ENCODE assay signal across 8 mouse cellular contexts in the genomic region with DNA sequence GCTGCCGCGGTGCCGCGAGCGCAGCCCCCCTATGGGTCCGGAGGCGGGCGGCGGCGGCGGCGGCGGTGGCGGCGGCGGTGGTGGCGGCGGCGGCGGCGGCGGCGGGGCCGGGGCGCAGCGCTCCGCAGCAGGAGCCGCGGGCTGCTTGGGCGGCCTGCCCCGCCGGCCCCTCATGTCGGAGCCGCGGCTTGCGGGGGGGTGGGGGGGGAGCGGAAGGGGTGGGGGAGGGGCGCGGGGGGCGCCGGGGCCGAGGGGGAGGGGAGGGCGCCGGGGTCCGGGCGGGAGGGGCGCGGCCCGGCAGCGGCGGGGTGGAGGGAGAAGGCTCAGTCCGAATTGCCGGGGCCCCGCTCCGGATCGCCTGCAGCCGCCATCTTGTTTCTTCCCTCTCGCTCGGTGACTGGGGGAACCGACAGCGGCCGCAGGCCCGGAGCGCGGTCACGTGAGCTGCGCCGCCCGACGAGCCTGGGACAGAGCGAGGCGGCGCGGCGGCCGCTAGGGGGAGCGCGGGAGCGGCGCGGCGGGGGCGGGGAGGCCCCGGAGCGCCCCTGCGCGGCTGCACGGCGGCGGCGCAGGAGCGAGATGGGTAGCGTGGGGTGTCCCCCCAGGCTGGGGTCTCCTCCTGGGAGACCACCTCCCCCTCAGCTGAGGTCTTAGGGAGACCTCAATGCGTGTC. TPM values are rescaled to one million over a fixed set of nuclear protein-coding genes. Genes with fewer than 3 reads are reported as not detected.
A peak's percentile ranks its signal among the peaks of the same experiment; 100 is the strongest.
DNase-seq lines count a peak whose midpoint lies in the region; ATAC-seq and TF ChIP-seq lines count a peak whose summit lies in the region.

A gene (minus strand): TSS at position 379 of the 673 bp plus-strand sequence.

- peak within 1 kb of the TSS; percentile 73 for H3K27ac ChIP-seq in cortical plate, adult 2 months (ENCODE audit: insufficient read depth, low read length)
- H3K27ac ChIP-seq in hindbrain, postnatal 0 days, result peak within 1 kb of the TSS; percentile 96

- under 1% methylated on average over 30 of the region's 94 CpGs for WGBS in hindbrain, postnatal 0 days

- H3K36me3 ChIP-seq in hindbrain, postnatal 0 days (ENCODE audit: insufficient read depth, low read length), result no peaks in the 10 kb centered on the region
- no peaks in the 10 kb centered on the region for H3K36me3 ChIP-seq in megakaryocyte, embryonic 14.5 days (replicated peaks; ENCODE audit: low read length)

- no peaks in the 10 kb centered on the region for H3K27me3 ChIP-seq in hindbrain, postnatal 0 days (ENCODE audit: insufficient read depth, low read length)
- H3K27me3 ChIP-seq in megakaryocyte, embryonic 14.5 days (replicated peaks), result no peaks in the 10 kb centered on the region

- peak within 1 kb of the TSS; percentile 97 for H3K9ac ChIP-seq in hindbrain, postnatal 0 days (replicated peaks; ENCODE audit: low read length)

- peak; percentile 98 for ATAC-seq in hindbrain, postnatal 0 days

- no peaks in the 10 kb centered on the region for H3K4me1 ChIP-seq in cortical plate, adult 2 months (ENCODE audit: control insufficient read depth, insufficient read depth, low read length)
- no peaks in the 10 kb centered on the region for H3K4me1 ChIP-seq in hindbrain, postnatal 0 days (ENCODE audit: insufficient read depth, low read length)
- H3K4me1 ChIP-seq in megakaryocyte, embryonic 14.5 days, result peaks cover 30% of the 10 kb centered on the region

- peak within 1 kb of the TSS; percentile 95 for H3K4me2 ChIP-seq in hindbrain, postnatal 0 days (ENCODE audit: low read depth, low read length)

- peak within 1 kb of the TSS; percentile 95 for H3K4me3 ChIP-seq in cortical plate, adult 2 months (ENCODE audit: insufficient read depth, low read length)
- H3K4me3 ChIP-seq in hindbrain, postnatal 0 days (ENCODE audit: low read length), result peak within 1 kb of the TSS; percentile 97
- peak within 1 kb of the TSS; percentile 100 for H3K4me3 ChIP-seq in megakaryocyte, embryonic 14.5 days (replicated peaks)

- peak; percentile 34 for TF ChIP-seq CTCF in cortical plate, adult 2 months (IDR thresholded peaks at IDR 0.05; ENCODE audit: extremely low read depth, insufficient read depth, low read length)
- TF ChIP-seq CTCF in hindbrain, postnatal 0 days (IDR thresholded peaks at IDR 0.05; ENCODE audit: low read depth), result peak; percentile 41; the same call in 1 of the 2 replicates

- H3K9me3 ChIP-seq in hindbrain, postnatal 0 days (ENCODE audit: low read length), result no peaks in the 10 kb centered on the region
- H3K9me3 ChIP-seq in megakaryocyte, embryonic 14.5 days, result no peaks in the 10 kb centered on the region

- peak; percentile 56; the same call in 1 of the 2 replicates for TF ChIP-seq POLR2A in cortical plate, adult 2 months (IDR thresholded peaks at IDR 0.05; ENCODE audit: extremely low read depth, insufficient read depth, low read length)

- peak; percentile 93 to 96 for DNase-seq in adrenal gland, adult (ENCODE audit: inconsistent age in 2 of 2, low spot score in 1 of 2)
- DNase-seq in gastrocnemius, adult 8-10 months (ENCODE audit: low spot score in 2 of 2), result peak; percentile 78 to 85
- peak; percentile 94 for DNase-seq in hindbrain, postnatal 0 days (ENCODE audit: low spot score)
- DNase-seq in left cerebral cortex, adult 9 months (ENCODE audit: low spot score in 2 of 2), result peak; percentile 47 to 83
- DNase-seq in right cerebral cortex, adult 2 months (ENCODE audit: low spot score in 2 of 2), result peak; percentile 82 to 83
- peak; percentile 61 for DNase-seq in urinary bladder, postnatal 10 days (ENCODE audit: low spot score)

RNA-seq across cellular contexts. Expression of the gene that starts here (rescaled TPM):
- 36.5 and 40.8 TPM in 2 replicates for polyA plus RNA-seq in cortical plate, adult 2 months (2012; rRNA removed)
- total RNA-seq in gastrocnemius, adult 8-10 months (2022), result 10 to 100 TPM; 16.3 to 23.3 (median 19.4) TPM
- total RNA-seq in hindbrain, postnatal 0 days (2014; rRNA removed), result 30.0 and 42.1 TPM in 2 replicates
- polyA plus RNA-seq in hindbrain, postnatal 0 days (2015; fragmentation: Nextera tagmentation; extraction: Ambion mirVana), result 19.7 and 19.8 TPM in 2 replicates
- 106 and 348 TPM in 2 replicates for polyA plus RNA-seq in megakaryocyte, embryonic 14.5 days (2012; ENCODE audit: insufficient read depth, low replicate concordance)

Comparison
In these comparisons a context has a peak if more than half of its experiments do, and no peak if none do; other contexts are left out.
1. Peak in every context shown above with its lines: DNase-seq, ATAC-seq, H3K4me3 ChIP-seq and H3K27ac ChIP-seq.